Comparison of ENCODE assay signal across 13 mouse cellular contexts in genomic region chr13:99185573-99185972, GRCm38 (mm10). TPM values are rescaled to one million over a fixed set of nuclear protein-coding genes. Genes with fewer than 3 reads are reported as not detected.
DNase-seq lines count a peak whose midpoint lies in the region; ATAC-seq and TF ChIP-seq lines count a peak whose summit lies in the region.
"Had no signal": no experiment of that assay in that cellular context is flagged by ENCODE, and none has a peak within 500 bp of the region (broad histone marks: within the 10 kb centered on the region; RNA-seq: fewer than 3 reads in every experiment).

No protein-coding gene starts in this region.

- no peak overlapping the region for H3K4me2 ChIP-seq in midbrain, embryonic 16.5 days (ENCODE audit: low read length)
- no peak overlapping the region for H3K4me2 ChIP-seq in midbrain, embryonic 14.5 days (ENCODE audit: low read length)
- H3K4me2 ChIP-seq in heart, embryonic 14.5 days (ENCODE audit: low read length): peak overlapping the region; percentile 39
- peak overlapping the region; percentile 48; the same call in 1 of the 2 replicates for H3K4me2 ChIP-seq in liver, postnatal 0 days (ENCODE audit: low read depth, low read length)
- H3K4me2 ChIP-seq: embryonic facial prominence, embryonic 15.5 days; neural tube, embryonic 12.5 days had no signal

- TF ChIP-seq CTCF in kidney, adult 2 months (conservative IDR thresholded peaks at IDR 0.05; ENCODE audit: insufficient read depth, insufficient read length, low read depth, low read length): no peak
- no peak for TF ChIP-seq CTCF in liver, postnatal 0 days (IDR thresholded peaks at IDR 0.05; ENCODE audit: low read depth)

- no peak for TF ChIP-seq POLR2A in kidney, adult 2 months (IDR thresholded peaks at IDR 0.05; ENCODE audit: low read depth, low read length)

- H3K9ac ChIP-seq in midbrain, embryonic 16.5 days (ENCODE audit: low read depth, low read length): no peak overlapping the region
- no peak overlapping the region for H3K9ac ChIP-seq in midbrain, embryonic 14.5 days (replicated peaks; ENCODE audit: low read length)
- H3K9ac ChIP-seq in heart, embryonic 14.5 days (ENCODE audit: low read length): peak overlapping the region; percentile 36; the same call in 1 of the 2 replicates
- no peak overlapping the region for H3K9ac ChIP-seq in liver, postnatal 0 days (replicated peaks)
- H3K9ac ChIP-seq: embryonic facial prominence, embryonic 15.5 days; neural tube, embryonic 12.5 days had no signal

- peak overlapping the region; percentile 84 for H3K27ac ChIP-seq in kidney, adult 2 months (ENCODE audit: insufficient read depth, low read depth, low read length)
- H3K27ac ChIP-seq in midbrain, embryonic 16.5 days (ENCODE audit: low read length): no peak overlapping the region
- H3K27ac ChIP-seq in midbrain, embryonic 14.5 days (replicated peaks; ENCODE audit: low read depth, low read length): no peak overlapping the region
- 0 out of 4 replicates have a peak overlapping the region, but pooled peaks of 1 of the 2 experiments have one; percentile 31 for H3K27ac ChIP-seq in heart, embryonic 14.5 days (replicated peaks in 1 of 2; ENCODE audit: control insufficient read depth in 1 of 2, insufficient read depth in 1 of 2, low read depth in 2 of 2, low read length in 2 of 2)
- no peak overlapping the region; the same call in 1 of the 2 replicates for H3K27ac ChIP-seq in liver, postnatal 0 days (ENCODE audit: low read depth)
- H3K27ac ChIP-seq: embryonic facial prominence, embryonic 15.5 days; neural tube, embryonic 12.5 days had no signal

- H3K36me3 ChIP-seq in kidney, adult 2 months (ENCODE audit: control insufficient read depth, insufficient read depth, low read length): no peaks in the 10 kb centered on the region
- no peaks in the 10 kb centered on the region for H3K36me3 ChIP-seq in midbrain, embryonic 16.5 days (ENCODE audit: control insufficient read depth, insufficient read depth, low read length)
- H3K36me3 ChIP-seq in midbrain, embryonic 14.5 days (ENCODE audit: control insufficient read depth, insufficient read depth, low read length): no peaks in the 10 kb centered on the region
- no peaks in the 10 kb centered on the region for H3K36me3 ChIP-seq in heart, embryonic 14.5 days (ENCODE audit: control insufficient read depth, insufficient read depth, low read length)
- H3K36me3 ChIP-seq in liver, postnatal 0 days (replicated peaks; ENCODE audit: insufficient read depth, low read length): no peaks in the 10 kb centered on the region
- H3K36me3 ChIP-seq: embryonic facial prominence, embryonic 15.5 days; neural tube, embryonic 12.5 days had no signal

- peak overlapping the region; percentile 55 for H3K4me3 ChIP-seq in kidney, adult 2 months (ENCODE audit: insufficient read depth, low read depth, low read length)
- H3K4me3 ChIP-seq in midbrain, embryonic 16.5 days (ENCODE audit: low read depth, low read length): peak overlapping the region; percentile 1; the same call in 1 of the 2 replicates
- no peak overlapping the region for H3K4me3 ChIP-seq in midbrain, embryonic 14.5 days (replicated peaks; ENCODE audit: low read depth, low read length)
- H3K4me3 ChIP-seq in heart, embryonic 14.5 days (ENCODE audit: control insufficient read depth in 1 of 2, insufficient read depth in 1 of 2, low read depth in 1 of 2, low read length in 2 of 2): peak overlapping the region in 1 of 2 experiments; percentile 13; a peak in 2 of 4 replicates
- H3K4me3 ChIP-seq in liver, postnatal 0 days (ENCODE audit: low read depth, low read length): no peak overlapping the region
- H3K4me3 ChIP-seq: embryonic facial prominence, embryonic 15.5 days; neural tube, embryonic 12.5 days had no signal

- TF ChIP-seq EP300 in liver, postnatal 0 days (IDR thresholded peaks at IDR 0.05; ENCODE audit: low read depth): no peak

- ATAC-seq in midbrain, embryonic 16.5 days: no peak
- no peak for ATAC-seq in midbrain, embryonic 14.5 days (ENCODE audit: low FRiP score, low TSS enrichment)
- ATAC-seq in heart, embryonic 14.5 days (ENCODE audit: insufficient number of reproducible peaks, insufficient read depth, low FRiP score, low read depth): no peak
- ATAC-seq in liver, postnatal 0 days: no peak

- H3K9me3 ChIP-seq in midbrain, embryonic 16.5 days (replicated peaks; ENCODE audit: control insufficient read depth, low read length, poor library complexity, severe bottlenecking): no peaks in the 10 kb centered on the region
- H3K9me3 ChIP-seq in midbrain, embryonic 14.5 days (ENCODE audit: control insufficient read depth, low read length): no peaks in the 10 kb centered on the region
- H3K9me3 ChIP-seq in heart, embryonic 14.5 days (ENCODE audit: control insufficient read depth, low read length): no peaks in the 10 kb centered on the region
- H3K9me3 ChIP-seq in liver, postnatal 0 days (ENCODE audit: low read length): no peaks in the 10 kb centered on the region
- H3K9me3 ChIP-seq: embryonic facial prominence, embryonic 15.5 days; neural tube, embryonic 12.5 days had no signal

- 0 out of 2 replicates have a peak, but pooled peaks cover 3% of the 10 kb centered on the region for H3K4me1 ChIP-seq in kidney, adult 2 months (ENCODE audit: control insufficient read depth, insufficient read depth, low read length)
- peaks cover 5% of the 10 kb centered on the region for H3K4me1 ChIP-seq in midbrain, embryonic 16.5 days (ENCODE audit: control insufficient read depth, insufficient read depth, low read length)
- H3K4me1 ChIP-seq in midbrain, embryonic 14.5 days (ENCODE audit: control insufficient read depth, insufficient read depth, low read length): no peaks in the 10 kb centered on the region
- peaks cover 17 to 26% of the 10 kb centered on the region in 2 experiments for H3K4me1 ChIP-seq in heart, embryonic 14.5 days (ENCODE audit: control insufficient read depth in 2 of 2, insufficient read depth in 2 of 2, low read length in 2 of 2)
- no peaks in the 10 kb centered on the region for H3K4me1 ChIP-seq in liver, postnatal 0 days (ENCODE audit: insufficient read depth)
- H3K4me1 ChIP-seq: embryonic facial prominence, embryonic 15.5 days; neural tube, embryonic 12.5 days had no signal

- no peak for DNase-seq in kidney, adult 2 months
- DNase-seq in kidney, adult 11 months: no peak
- DNase-seq in midbrain, embryonic 14.5 days: no peak
- no peak for DNase-seq in liver, postnatal 0 days
- no peak for DNase-seq in adrenal gland, adult 18-20 months (ENCODE audit: low spot score in 2 of 2)
- no peak for DNase-seq in urinary bladder, postnatal 14 days (ENCODE audit: low spot score)
- DNase-seq: adrenal gland, postnatal 14 days; cerebellum, adult 18-20 months; thymus, adult 18-20 months had no signal

- H3K27me3 ChIP-seq in kidney, adult 2 months (replicated peaks; ENCODE audit: control insufficient read depth, insufficient read depth, low read length): no peaks in the 10 kb centered on the region
- no peaks in the 10 kb centered on the region for H3K27me3 ChIP-seq in midbrain, embryonic 16.5 days (ENCODE audit: control insufficient read depth, insufficient read depth, low read depth, low read length)
- H3K27me3 ChIP-seq in midbrain, embryonic 14.5 days (ENCODE audit: control insufficient read depth, insufficient read depth, low read length): no peaks in the 10 kb centered on the region
- H3K27me3 ChIP-seq in heart, embryonic 14.5 days (ENCODE audit: control insufficient read depth, insufficient read depth, low read length): no peaks in the 10 kb centered on the region
- H3K27me3 ChIP-seq in liver, postnatal 0 days (ENCODE audit: insufficient read depth, low read length): no peaks in the 10 kb centered on the region
- H3K27me3 ChIP-seq: embryonic facial prominence, embryonic 15.5 days; neural tube, embryonic 12.5 days had no signal

- 59% methylated on average over 10 of the region's 10 CpGs for WGBS in kidney, adult 2 months
- WGBS in midbrain, embryonic 16.5 days: 84% methylated on average over 10 of the region's 10 CpGs
- 86% methylated on average over 10 of the region's 10 CpGs for WGBS in midbrain, embryonic 14.5 days
- WGBS in heart, embryonic 14.5 days: 55% methylated on average over 10 of the region's 10 CpGs
- 79% methylated on average over 10 of the region's 10 CpGs for WGBS in liver, postnatal 0 days (ENCODE audit: insufficient replicate concordance)

RNA-seq across cellular contexts. Expression of gene Zfp366, which starts 0.9 kb away (rescaled TPM):
- polyA plus RNA-seq in kidney, adult 2 months (2012; rRNA removed): 3.1 and 4.3 TPM in 2 replicates
- 0.73 and 0.85 TPM in 2 replicates for polyA plus RNA-seq in midbrain, embryonic 16.5 days (2015; fragmentation: Nextera tagmentation; extraction: Ambion mirVana)
- polyA plus RNA-seq in midbrain, embryonic 14.5 days (2014; fragmentation: Nextera tagmentation; extraction: Ambion mirVana): 0.43 and 0.79 TPM in 2 replicates
- polyA plus RNA-seq in heart, embryonic 14.5 days (2014; fragmentation: Nextera tagmentation; extraction: Ambion mirVana): 0.95 and 1.0 TPM in 2 replicates
- polyA plus RNA-seq in liver, postnatal 0 days (2015; fragmentation: Nextera tagmentation; extraction: Ambion mirVana): 0.33 and 0.39 TPM in 2 replicates
- total RNA-seq in adrenal gland, adult 18-20 months (2021): 1 to 10 TPM; 5.2 to 5.7 TPM

Comparison
In these comparisons a context has a peak if more than half of its experiments do, and no peak if none do; other contexts are left out.
1. H3K4me3 ChIP-seq: peak in kidney, adult 2 months (single experiment) and midbrain, embryonic 16.5 days (single experiment); none in midbrain, embryonic 14.5 days (single experiment) and liver, postnatal 0 days (single experiment).
2. H3K4me2 ChIP-seq: peak in heart, embryonic 14.5 days (single experiment) and liver, postnatal 0 days (single experiment); none in midbrain, embryonic 16.5 days (single experiment) and midbrain, embryonic 14.5 days (single experiment).